Mouse (Mus musculus): ENCODE measurements at regions not wholly inside any gene's neighbourhood (a gene's known extent, or its start where the extent isn't known, plus 50 kb on each side); places are given as distances from the start of the nearest gene placed in this dataset.
"Not testable (repeated sequence)": the region's sequence is repeated elsewhere in the genome, so short reads cannot be mapped to it uniquely, and the experiment has no call there.

GRCm38 (mm10) chr1:30548761-30549160 is 325.0 kb downstream of the Phf3 start:
- not testable (repeated sequence) for TF ChIP-seq POLR2A (IDR thresholded peaks at IDR 0.05; ENCODE audit: borderline replicate concordance, extremely low read depth, low read depth, low read length); CTCF (IDR thresholded peaks at IDR 0.05; ENCODE audit: insufficient read depth, low read length)
